Comparison of ENCODE assay signal across 21 mouse cellular contexts in the genomic region with DNA sequence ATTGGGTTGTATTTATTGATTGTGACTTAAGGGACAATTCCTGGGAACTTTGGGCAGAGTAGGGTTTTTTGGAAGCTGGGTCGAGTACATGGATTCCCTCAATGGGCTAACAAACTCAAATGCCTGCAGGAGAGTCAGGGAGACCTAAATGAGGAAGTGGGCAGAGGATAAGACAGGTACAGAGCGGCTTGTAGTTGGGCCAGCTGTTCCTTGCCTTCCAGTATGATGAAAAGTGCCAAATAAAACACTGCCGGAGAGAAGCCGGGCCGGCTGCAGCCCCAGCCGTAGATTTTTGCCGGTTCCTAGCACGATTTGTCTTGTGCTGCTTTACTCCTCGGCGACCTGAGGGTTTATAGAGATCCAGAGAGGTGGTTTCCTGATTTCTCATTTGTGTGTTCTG.
DNase-seq lines count a peak whose midpoint lies in the region; ATAC-seq and TF ChIP-seq lines count a peak whose summit lies in the region.
"Had no signal": no experiment of that assay in that cellular context is flagged by ENCODE, and none has a peak within 500 bp of the region (broad histone marks: within the 10 kb centered on the region; RNA-seq: fewer than 3 reads in every experiment).

No protein-coding gene starts in this region.

- no peaks in the 10 kb centered on the region for H3K9me3 ChIP-seq in limb, embryonic 13.5 days
- no peaks in the 10 kb centered on the region for H3K9me3 ChIP-seq in limb, embryonic 10.5 days (replicated peaks)
- no peaks in the 10 kb centered on the region for H3K9me3 ChIP-seq in limb, embryonic 14.5 days (ENCODE audit: control insufficient read depth, low read length)
- 0 out of 2 replicates have a peak, but pooled peaks cover 3% of the 10 kb centered on the region for H3K9me3 ChIP-seq in stomach, embryonic 16.5 days (replicated peaks; ENCODE audit: control insufficient read depth, low read length)
- H3K9me3 ChIP-seq: forebrain, embryonic 10.5 days; heart, embryonic 10.5 days; hindbrain, embryonic 10.5 days; midbrain, embryonic 10.5 days; neural tube, embryonic 15.5 days had no signal

- no peak overlapping the region for H3K4me3 ChIP-seq in limb, embryonic 13.5 days
- H3K4me3 ChIP-seq in limb, embryonic 10.5 days, result no peak overlapping the region
- no peak overlapping the region for H3K4me3 ChIP-seq in limb, embryonic 14.5 days (replicated peaks; ENCODE audit: low read length)
- H3K4me3 ChIP-seq in stomach, embryonic 16.5 days (replicated peaks; ENCODE audit: low read length), result no peak overlapping the region
- H3K4me3 ChIP-seq: forebrain, embryonic 10.5 days; heart, embryonic 10.5 days; hindbrain, embryonic 10.5 days; midbrain, embryonic 10.5 days; neural tube, embryonic 15.5 days had no signal

- peaks cover 21% of the 10 kb centered on the region for H3K36me3 ChIP-seq in limb, embryonic 13.5 days
- H3K36me3 ChIP-seq in limb, embryonic 10.5 days, result peaks cover 35% of the 10 kb centered on the region
- peaks cover 17% of the 10 kb centered on the region; the same call in 1 of the 2 replicates for H3K36me3 ChIP-seq in limb, embryonic 14.5 days (ENCODE audit: control insufficient read depth, insufficient read depth, low read length)
- H3K36me3 ChIP-seq in stomach, embryonic 16.5 days (ENCODE audit: control insufficient read depth, insufficient read depth, low read length), result peaks cover 12% of the 10 kb centered on the region

- peak overlapping the region; percentile 48; the same call in 1 of the 2 replicates for H3K27ac ChIP-seq in limb, embryonic 13.5 days
- H3K27ac ChIP-seq in limb, embryonic 10.5 days, result no peak overlapping the region
- peak overlapping the region; percentile 63; the same call in 1 of the 2 replicates for H3K27ac ChIP-seq in limb, embryonic 14.5 days (replicated peaks; ENCODE audit: low read depth, low read length)
- peak overlapping the region; percentile 49; the same call in 1 of the 2 replicates for H3K27ac ChIP-seq in stomach, embryonic 16.5 days (ENCODE audit: low read length)
- H3K27ac ChIP-seq: forebrain, embryonic 10.5 days; heart, embryonic 10.5 days; hindbrain, embryonic 10.5 days; macrophage; midbrain, embryonic 10.5 days; neural tube, embryonic 15.5 days had no signal

- no peak for DNase-seq in limb, embryonic 10.5 days (ENCODE audit: low spot score)
- DNase-seq in limb, embryonic 14.5 days (ENCODE audit: low spot score), result no peak
- no peak for DNase-seq in right cerebral cortex, adult 18-20 months
- no peak for DNase-seq in adrenal gland, postnatal 10 days
- DNase-seq: adrenal gland, postnatal 36 days; cerebellum, postnatal 10 days; gastrocnemius, postnatal 36 days; kidney, adult 11 months; layer of hippocampus, adult 9-11 months; right cerebral cortex, postnatal 14 days had no signal

- H3K27me3 ChIP-seq in limb, embryonic 13.5 days, result no peaks in the 10 kb centered on the region
- no peaks in the 10 kb centered on the region for H3K27me3 ChIP-seq in limb, embryonic 10.5 days (ENCODE audit: low read depth, poor library complexity, severe bottlenecking)
- no peaks in the 10 kb centered on the region for H3K27me3 ChIP-seq in limb, embryonic 14.5 days (ENCODE audit: control insufficient read depth, insufficient read depth, low read length)
- H3K27me3 ChIP-seq in stomach, embryonic 16.5 days (ENCODE audit: control insufficient read depth, insufficient read depth, low read length), result no peaks in the 10 kb centered on the region
- H3K27me3 ChIP-seq: neural tube, embryonic 15.5 days had no signal

- peaks cover 8% of the 10 kb centered on the region for H3K4me1 ChIP-seq in limb, embryonic 13.5 days
- H3K4me1 ChIP-seq in limb, embryonic 10.5 days, result no peaks in the 10 kb centered on the region
- H3K4me1 ChIP-seq in limb, embryonic 14.5 days (ENCODE audit: control insufficient read depth, insufficient read depth, low read length), result peaks cover 13% of the 10 kb centered on the region; the same call in 1 of the 2 replicates
- no peaks in the 10 kb centered on the region for H3K4me1 ChIP-seq in stomach, embryonic 16.5 days (ENCODE audit: control insufficient read depth, insufficient read depth, low read length)
- H3K4me1 ChIP-seq: forebrain, embryonic 10.5 days; hindbrain, embryonic 10.5 days; midbrain, embryonic 10.5 days; neural tube, embryonic 15.5 days had no signal

- no peak overlapping the region for H3K4me2 ChIP-seq in limb, embryonic 13.5 days (replicated peaks)
- H3K4me2 ChIP-seq in limb, embryonic 14.5 days (replicated peaks; ENCODE audit: low read depth, low read length, severe bottlenecking), result 0 out of 2 replicates have a peak overlapping the region, but pooled peaks have one; percentile 1
- no peak overlapping the region for H3K4me2 ChIP-seq in stomach, embryonic 16.5 days (ENCODE audit: low read depth, low read length)
- H3K4me2 ChIP-seq: neural tube, embryonic 15.5 days had no signal

- TF ChIP-seq POLR2A in limb, embryonic 14.5 days (IDR thresholded peaks at IDR 0.05; ENCODE audit: borderline replicate concordance, extremely low read depth, insufficient read depth, insufficient read length), result no peak

- ATAC-seq in limb, embryonic 13.5 days (ENCODE audit: low FRiP score, low read depth), result no peak
- ATAC-seq in common myeloid progenitor, adult 5-6 weeks (replicated peaks; ENCODE audit: low read depth, poor library complexity, severe bottlenecking), result peak; percentile 52; the same call in 1 of the 2 replicates
- ATAC-seq in limb, embryonic 14.5 days (ENCODE audit: low FRiP score, low read depth), result no peak
- no peak for ATAC-seq in stomach, embryonic 16.5 days (ENCODE audit: insufficient read depth, low FRiP score)
- ATAC-seq: forebrain, embryonic 16.5 days; hindbrain, embryonic 16.5 days had no signal

- 83% methylated on average over 10 of the region's 10 CpGs for WGBS in limb, embryonic 13.5 days
- 90% methylated on average over 10 of the region's 10 CpGs for WGBS in limb, embryonic 10.5 days
- WGBS in limb, embryonic 14.5 days, result 82% methylated on average over 10 of the region's 10 CpGs
- WGBS in stomach, embryonic 16.5 days, result 64% methylated on average over 10 of the region's 10 CpGs

- H3K9ac ChIP-seq in limb, embryonic 13.5 days, result no peak overlapping the region
- H3K9ac ChIP-seq in limb, embryonic 14.5 days (ENCODE audit: low read depth, low read length, severe bottlenecking), result no peak overlapping the region
- no peak overlapping the region for H3K9ac ChIP-seq in stomach, embryonic 16.5 days (ENCODE audit: low read length)
- H3K9ac ChIP-seq: neural tube, embryonic 15.5 days had no signal
